8 mouse cellular contexts compared by ENCODE assay signal in the genomic region with DNA sequence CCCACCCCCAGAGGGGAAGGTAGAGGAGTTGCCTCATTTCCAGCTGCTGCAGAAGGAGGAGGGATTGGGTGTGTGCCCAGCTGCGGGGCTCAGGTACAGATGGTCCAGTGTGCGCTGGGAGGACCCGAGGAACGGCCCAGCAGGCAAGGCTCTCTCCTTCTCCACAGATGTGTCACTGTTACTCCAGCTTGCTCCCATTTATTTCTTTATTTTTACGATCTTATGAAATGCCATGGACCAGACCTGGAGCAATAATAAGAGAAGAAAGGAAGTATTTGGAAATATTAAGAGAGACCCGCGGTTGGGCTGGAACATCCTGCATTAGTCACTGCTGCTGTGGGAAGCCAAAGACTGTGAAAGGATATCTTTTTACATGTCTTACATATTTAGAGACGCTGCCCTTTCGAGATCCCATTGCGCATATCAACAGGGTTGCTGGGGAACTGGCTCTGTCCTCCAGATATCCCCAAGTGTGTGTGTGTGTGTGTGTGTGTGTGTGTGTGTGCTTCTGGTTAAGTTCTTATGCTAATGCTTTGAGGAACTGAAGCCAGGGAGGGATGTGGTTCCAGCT. TPM values are rescaled to one million over a fixed set of nuclear protein-coding genes. Genes with fewer than 3 reads are reported as not detected.
A peak's percentile ranks its signal among the peaks of the same experiment; 100 is the strongest.
DNase-seq lines count a peak whose midpoint lies in the region; ATAC-seq lines count a peak whose summit lies in the region.

No protein-coding gene starts in this region.

- WGBS in heart, embryonic 10.5 days, result 68% methylated on average over 10 of the region's 10 CpGs
- 40% methylated on average over 10 of the region's 10 CpGs for WGBS in lung, embryonic 16.5 days
- WGBS in hindbrain, embryonic 13.5 days, result 61% methylated on average over 10 of the region's 10 CpGs

- no peaks in the 10 kb centered on the region for H3K27me3 ChIP-seq in heart, embryonic 10.5 days (ENCODE audit: insufficient read depth, poor library complexity, severe bottlenecking)
- no peaks in the 10 kb centered on the region for H3K27me3 ChIP-seq in lung, embryonic 16.5 days (ENCODE audit: control insufficient read depth, insufficient read depth, low read depth, low read length)
- H3K27me3 ChIP-seq in hindbrain, embryonic 13.5 days, result no peaks in the 10 kb centered on the region

- H3K36me3 ChIP-seq in heart, embryonic 10.5 days, result no peaks in the 10 kb centered on the region
- H3K36me3 ChIP-seq in lung, embryonic 16.5 days (ENCODE audit: control insufficient read depth, insufficient read depth, low read length), result no peaks in the 10 kb centered on the region
- no peaks in the 10 kb centered on the region for H3K36me3 ChIP-seq in hindbrain, embryonic 13.5 days

- peak; percentile 98 for DNase-seq in heart, adult 11 months
- DNase-seq in heart, embryonic 10.5 days (ENCODE audit: low spot score), result no peak
- DNase-seq in 416B (ENCODE audit: low read depth), result peak; percentile 90
- DNase-seq in gastrocnemius, postnatal 25 days, result peak; percentile 72
- no peak for DNase-seq in left cerebral cortex, adult 18-20 months (ENCODE audit: low spot score in 2 of 2)
- no peak for DNase-seq in thymus, postnatal 25 days

- H3K4me3 ChIP-seq in heart, embryonic 10.5 days, result no peak overlapping the region
- H3K4me3 ChIP-seq in lung, embryonic 16.5 days (ENCODE audit: low read length), result no peak overlapping the region
- H3K4me3 ChIP-seq in hindbrain, embryonic 13.5 days, result no peak overlapping the region

- H3K4me2 ChIP-seq in lung, embryonic 16.5 days (ENCODE audit: low read depth, low read length), result no peak overlapping the region
- no peak overlapping the region for H3K4me2 ChIP-seq in hindbrain, embryonic 13.5 days

- H3K9me3 ChIP-seq in heart, embryonic 10.5 days, result no peaks in the 10 kb centered on the region
- no peaks in the 10 kb centered on the region for H3K9me3 ChIP-seq in lung, embryonic 16.5 days (ENCODE audit: control insufficient read depth, low read length)
- no peaks in the 10 kb centered on the region for H3K9me3 ChIP-seq in hindbrain, embryonic 13.5 days

- no peak overlapping the region for H3K9ac ChIP-seq in lung, embryonic 16.5 days (ENCODE audit: low read length)
- no peak overlapping the region for H3K9ac ChIP-seq in hindbrain, embryonic 13.5 days

- H3K27ac ChIP-seq in heart, embryonic 10.5 days, result no peak overlapping the region
- H3K27ac ChIP-seq in lung, embryonic 16.5 days (ENCODE audit: low read length), result peak overlapping the region; percentile 7; the same call in 1 of the 2 replicates
- H3K27ac ChIP-seq in hindbrain, embryonic 13.5 days, result no peak overlapping the region

- ATAC-seq in lung, embryonic 16.5 days (ENCODE audit: low read depth), result peak; percentile 53
- ATAC-seq in hindbrain, embryonic 13.5 days (ENCODE audit: low FRiP score), result no peak

- peaks cover 10% of the 10 kb centered on the region; the same call in 1 of the 2 replicates for H3K4me1 ChIP-seq in heart, embryonic 10.5 days
- H3K4me1 ChIP-seq in lung, embryonic 16.5 days (replicated peaks; ENCODE audit: control insufficient read depth, insufficient read depth, low read length), result peaks cover 10% of the 10 kb centered on the region
- no peaks in the 10 kb centered on the region for H3K4me1 ChIP-seq in hindbrain, embryonic 13.5 days (replicated peaks)

RNA-seq across cellular contexts. Expression of gene Zfp281, which starts 58.9 kb away (rescaled TPM):
- polyA plus RNA-seq in heart, embryonic 10.5 days (2016; fragmentation: Nextera tagmentation; extraction: Ambion mirVana), result 15.6 and 22.5 TPM in 2 replicates
- total RNA-seq in gastrocnemius, postnatal 25 days (2021), result 10 to 100 TPM in 1 of 2 experiments, 1 to 10 TPM in 1; 8.3 to 10.2 TPM
- 19.1 and 22.1 TPM in 2 replicates for polyA plus RNA-seq in lung, embryonic 16.5 days (2015; fragmentation: Nextera tagmentation; extraction: Ambion mirVana)
- total RNA-seq in left cerebral cortex, adult 18-20 months (2021), result 10 to 100 TPM; 34.5 to 34.9 TPM
- 25.0 and 25.6 TPM in 2 replicates for polyA plus RNA-seq in hindbrain, embryonic 13.5 days (2015; fragmentation: Nextera tagmentation; extraction: Ambion mirVana)

Comparison
In these comparisons a context has a peak if more than half of its experiments do, and no peak if none do; other contexts are left out.
1. DNase-seq: peak in heart, adult 11 months (single experiment), 416B (single experiment) and gastrocnemius, postnatal 25 days (single experiment); none in heart, embryonic 10.5 days (single experiment), left cerebral cortex, adult 18-20 months (0 of 2) and thymus, postnatal 25 days (single experiment).